Mouse (Mus musculus): ENCODE results near the gene Kdm5b. TPM values are rescaled to one million over a fixed set of nuclear protein-coding genes. Genes with fewer than 3 reads are reported as not detected.

Kdm5b gene
- polyA plus RNA-seq, 1 experiment from 2014 or later = 4.8 TPM

GRCm38 (mm10) chr1:134589676-134590075 is 29.7 kb downstream of the Kdm5b start:
- Histone ChIP-seq H3K79me2 (ENCODE audit: inconsistent target) (no peaks in the 10 kb centered on the region), H3K27ac (no peak overlapping the region), H3K4me3 (ENCODE audit: inconsistent target) (no peak overlapping the region), H3K36me3 (ENCODE audit: inconsistent target) (no peaks in the 10 kb centered on the region)

DNA sequence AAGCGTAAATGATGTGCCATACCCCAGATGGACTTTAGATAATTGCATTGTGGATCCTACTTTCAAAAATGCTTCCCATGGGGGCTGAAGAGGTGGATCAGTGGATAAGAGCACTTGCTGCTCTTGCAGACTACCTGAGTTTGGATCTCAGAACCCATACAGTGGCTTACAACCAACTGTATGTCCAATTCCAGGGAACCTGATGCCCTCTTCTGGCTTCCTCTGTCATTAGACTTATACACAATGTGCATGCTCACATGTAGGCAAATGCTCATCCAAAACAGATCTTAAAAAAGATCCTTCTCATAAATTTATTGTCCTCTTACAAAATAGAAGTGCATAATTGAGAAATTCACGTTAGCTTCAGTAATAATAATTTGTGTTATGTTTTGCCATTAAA is 31.8 kb downstream of the Kdm5b start:
- Histone ChIP-seq H3K79me2 (ENCODE audit: inconsistent target) (no peaks in the 10 kb centered on the region), H3K36me3 (ENCODE audit: inconsistent target) (no peaks in the 10 kb centered on the region), H3K27ac (no peak overlapping the region), H3K4me3 (ENCODE audit: inconsistent target) (no peak overlapping the region)
- 97% methylated on average over 2 of the region's 2 CpGs for WGBS (ENCODE audit: missing documents)

- H3K79me2 ChIP-seq (ENCODE audit: inconsistent target) = no peaks in the 10 kb centered on the region
- no peak overlapping the region for H3K4me3 ChIP-seq (ENCODE audit: inconsistent target)
- peaks cover 16% of the 10 kb centered on the region; the same call in 1 of the 2 replicates for H3K36me3 ChIP-seq (ENCODE audit: inconsistent target)
- no peak overlapping the region for H3K27ac ChIP-seq
- 26% methylated on average over 9 of the region's 9 CpGs for WGBS (ENCODE audit: missing documents)
Observed at GRCm38 (mm10) chr1:134597339-134598054, 37.5 kb downstream of the Kdm5b start.

DNA sequence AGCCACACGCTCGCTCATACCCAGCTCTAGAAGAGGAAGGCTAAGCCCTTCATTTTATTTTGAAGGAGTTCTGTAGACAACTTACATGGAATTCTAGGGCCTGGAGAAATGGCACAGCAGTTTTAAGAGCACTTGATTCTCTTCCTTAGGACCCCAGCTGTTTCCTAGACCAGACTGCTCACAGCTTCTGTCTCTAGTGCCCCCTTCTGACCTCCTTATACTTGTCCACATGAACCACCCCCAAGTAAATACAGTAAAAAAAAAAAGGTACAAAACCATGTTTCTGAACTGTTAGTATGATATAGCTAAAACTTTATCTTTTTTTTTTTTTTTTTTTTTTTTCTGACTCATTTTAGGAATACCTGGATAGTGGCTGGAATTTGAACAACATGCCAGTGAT is 44.1 kb downstream of the Kdm5b start:
- WGBS (ENCODE audit: missing documents) = 100% methylated on average over 2 of the region's 2 CpGs
- peaks cover 19% of the 10 kb centered on the region; the same call in 1 of the 2 replicates for H3K36me3 ChIP-seq (ENCODE audit: inconsistent target)
- H3K27ac ChIP-seq = no peak overlapping the region
- no peak overlapping the region for H3K4me3 ChIP-seq (ENCODE audit: inconsistent target)
- no peaks in the 10 kb centered on the region for H3K79me2 ChIP-seq (ENCODE audit: inconsistent target)

DNA sequence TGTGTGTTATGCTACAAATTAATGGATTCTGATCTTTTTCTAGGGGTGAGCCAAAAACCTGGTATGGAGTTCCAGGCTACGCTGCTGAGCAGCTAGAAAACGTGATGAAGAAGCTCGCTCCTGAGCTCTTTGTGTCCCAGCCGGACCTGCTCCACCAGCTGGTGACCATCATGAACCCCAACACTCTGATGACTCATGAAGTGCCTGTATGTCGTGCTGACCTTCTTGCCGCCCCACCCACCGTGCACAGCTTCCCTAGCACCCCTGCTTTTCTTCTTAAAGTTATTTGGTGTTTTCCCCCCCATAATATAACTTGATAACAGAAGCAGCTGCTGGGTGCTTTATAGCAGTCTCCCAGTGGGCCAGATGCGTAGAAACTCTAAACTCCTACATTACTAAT is 45.7 kb downstream of the Kdm5b start:
- Histone ChIP-seq H3K36me3 (ENCODE audit: inconsistent target) (peaks cover 9% of the 10 kb centered on the region; the same call in 1 of the 2 replicates), H3K27ac (no peak overlapping the region), H3K4me3 (ENCODE audit: inconsistent target) (no peak overlapping the region), H3K79me2 (ENCODE audit: inconsistent target) (no peaks in the 10 kb centered on the region)
- WGBS (ENCODE audit: missing documents) = 94% methylated on average over 8 of the region's 8 CpGs

GRCm38 (mm10) chr1:134606381-134606780 is 46.4 kb downstream of the Kdm5b start:
- Histone ChIP-seq H3K36me3 (ENCODE audit: inconsistent target) (peaks cover 4% of the 10 kb centered on the region; the same call in 1 of the 2 replicates), H3K4me3 (ENCODE audit: inconsistent target) (no peak overlapping the region), H3K27ac (no peak overlapping the region), H3K79me2 (ENCODE audit: inconsistent target) (no peaks in the 10 kb centered on the region)
- WGBS (ENCODE audit: missing documents) = 65% methylated on average over 2 of the region's 2 CpGs

- Histone ChIP-seq H3K36me3 (ENCODE audit: inconsistent target) (peaks cover 4% of the 10 kb centered on the region; the same call in 1 of the 2 replicates), H3K4me3 (ENCODE audit: inconsistent target) (no peak overlapping the region), H3K27ac (no peak overlapping the region), H3K79me2 (ENCODE audit: inconsistent target) (no peaks in the 10 kb centered on the region)
- 100% methylated on average over 1 of the region's 1 CpGs for WGBS (ENCODE audit: missing documents)
Observed at GRCm38 (mm10) chr1:134607279-134607678, 47.3 kb downstream of the Kdm5b start.

- Histone ChIP-seq H3K79me2 (ENCODE audit: inconsistent target) (no peaks in the 10 kb centered on the region), H3K27ac (no peak overlapping the region), H3K36me3 (ENCODE audit: inconsistent target) (peaks cover 4% of the 10 kb centered on the region; the same call in 1 of the 2 replicates), H3K4me3 (ENCODE audit: inconsistent target) (no peak overlapping the region)
- WGBS (ENCODE audit: missing documents) = 94% methylated on average over 4 of the region's 4 CpGs
Observed at GRCm38 (mm10) chr1:134609172-134609571, 49.2 kb downstream of the Kdm5b start.

- Histone ChIP-seq H3K79me2 (ENCODE audit: inconsistent target) (no peaks in the 10 kb centered on the region), H3K27ac (no peak overlapping the region), H3K4me3 (ENCODE audit: inconsistent target) (no peak overlapping the region), H3K36me3 (ENCODE audit: inconsistent target) (peaks cover 5% of the 10 kb centered on the region; the same call in 1 of the 2 replicates)
- 95% methylated on average over 3 of the region's 5 CpGs for WGBS (ENCODE audit: missing documents)
Observed at GRCm38 (mm10) chr1:134614554-134614953, 54.6 kb downstream of the Kdm5b start.

DNA sequence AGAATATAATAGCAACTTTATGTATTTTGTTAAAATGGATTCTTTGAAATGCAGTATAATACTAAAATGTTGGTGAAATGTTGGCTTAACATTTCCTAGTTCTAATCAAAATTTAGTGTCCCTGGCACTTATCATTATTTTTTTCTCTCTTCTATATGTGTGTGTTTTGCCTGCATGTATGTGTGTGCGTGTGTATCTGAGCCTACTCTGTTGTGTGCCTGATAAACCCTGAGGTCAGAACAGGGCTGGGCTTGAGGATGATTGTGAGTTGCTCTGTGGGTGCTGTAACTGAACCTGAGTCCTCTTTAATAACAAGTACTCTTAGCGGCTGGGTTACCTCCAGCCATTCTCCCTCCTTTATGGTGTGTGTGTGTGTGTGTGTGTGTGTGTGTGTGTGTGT is 55.0 kb downstream of the Kdm5b start:
- H3K79me2 ChIP-seq (ENCODE audit: inconsistent target) = no peaks in the 10 kb centered on the region
- H3K36me3 ChIP-seq (ENCODE audit: inconsistent target) = peaks cover 7% of the 10 kb centered on the region; the same call in 1 of the 2 replicates
- H3K27ac ChIP-seq = no peak overlapping the region
- WGBS (ENCODE audit: missing documents) = 100% methylated on average over 2 of the region's 2 CpGs
- H3K4me3 ChIP-seq (ENCODE audit: inconsistent target) = no peak overlapping the region

- Histone ChIP-seq H3K4me3 (ENCODE audit: inconsistent target) (no peak overlapping the region), H3K27ac (no peak overlapping the region), H3K36me3 (ENCODE audit: inconsistent target) (peaks cover 11% of the 10 kb centered on the region; the same call in 1 of the 2 replicates), H3K79me2 (ENCODE audit: inconsistent target) (no peaks in the 10 kb centered on the region)
- 97% methylated on average over 9 of the region's 9 CpGs for whole genome bisulfite sequencing (ENCODE audit: missing documents)
Observed at GRCm38 (mm10) chr1:134617656-134618055, 57.7 kb downstream of the Kdm5b start.

GRCm38 (mm10) chr1:134625325-134625724 is 65.4 kb downstream of the Kdm5b start:
- H3K4me3 ChIP-seq (ENCODE audit: inconsistent target) = no peak overlapping the region
- 98% methylated on average over 4 of the region's 4 CpGs for WGBS (ENCODE audit: missing documents)
- H3K36me3 ChIP-seq (ENCODE audit: inconsistent target) = 0 out of 2 replicates have a peak, but pooled peaks cover 18% of the 10 kb centered on the region
- no peak overlapping the region for H3K27ac ChIP-seq
- H3K79me2 ChIP-seq (ENCODE audit: inconsistent target) = no peaks in the 10 kb centered on the region

GRCm38 (mm10) chr1:134629455-134629854 is 69.5 kb downstream of the Kdm5b start:
- Histone ChIP-seq H3K27ac (no peak overlapping the region), H3K4me3 (ENCODE audit: inconsistent target) (no peak overlapping the region), H3K79me2 (ENCODE audit: inconsistent target) (no peaks in the 10 kb centered on the region), H3K36me3 (ENCODE audit: inconsistent target) (peaks cover 14% of the 10 kb centered on the region; the same call in 1 of the 2 replicates)
- 92% methylated on average over 6 of the region's 10 CpGs for WGBS (ENCODE audit: missing documents)

- H3K4me3 ChIP-seq (ENCODE audit: inconsistent target) = no peak overlapping the region
- peaks cover 2% of the 10 kb centered on the region; the same call in 1 of the 2 replicates for H3K36me3 ChIP-seq (ENCODE audit: inconsistent target)
- WGBS (ENCODE audit: missing documents) = 85% methylated on average over 7 of the region's 7 CpGs
- no peak overlapping the region for H3K27ac ChIP-seq
- H3K79me2 ChIP-seq (ENCODE audit: inconsistent target) = no peaks in the 10 kb centered on the region
Observed at GRCm38 (mm10) chr1:134634296-134634695, 74.3 kb downstream of the Kdm5b start.

- 81% methylated on average over 3 of the region's 3 CpGs for WGBS (ENCODE audit: missing documents)
- Histone ChIP-seq H3K36me3 (ENCODE audit: inconsistent target) (no peaks in the 10 kb centered on the region; the same call in 1 of the 2 replicates), H3K27ac (no peak overlapping the region), H3K4me3 (ENCODE audit: inconsistent target) (no peak overlapping the region), H3K79me2 (ENCODE audit: inconsistent target) (no peaks in the 10 kb centered on the region)
Observed at GRCm38 (mm10) chr1:134636245-134636644, 76.3 kb downstream of the Kdm5b start.

Measured in macrophage (primary cell).